Mouse (Mus musculus): Measurements from ENCODE around the gene Mrpl44. TPM values are rescaled to one million over a fixed set of nuclear protein-coding genes. Genes with fewer than 3 reads are reported as not detected.

Mrpl44 gene
- polyA plus RNA-seq, 2 experiments from 2014 or later, result 53.9 to 63.6 TPM

DNA sequence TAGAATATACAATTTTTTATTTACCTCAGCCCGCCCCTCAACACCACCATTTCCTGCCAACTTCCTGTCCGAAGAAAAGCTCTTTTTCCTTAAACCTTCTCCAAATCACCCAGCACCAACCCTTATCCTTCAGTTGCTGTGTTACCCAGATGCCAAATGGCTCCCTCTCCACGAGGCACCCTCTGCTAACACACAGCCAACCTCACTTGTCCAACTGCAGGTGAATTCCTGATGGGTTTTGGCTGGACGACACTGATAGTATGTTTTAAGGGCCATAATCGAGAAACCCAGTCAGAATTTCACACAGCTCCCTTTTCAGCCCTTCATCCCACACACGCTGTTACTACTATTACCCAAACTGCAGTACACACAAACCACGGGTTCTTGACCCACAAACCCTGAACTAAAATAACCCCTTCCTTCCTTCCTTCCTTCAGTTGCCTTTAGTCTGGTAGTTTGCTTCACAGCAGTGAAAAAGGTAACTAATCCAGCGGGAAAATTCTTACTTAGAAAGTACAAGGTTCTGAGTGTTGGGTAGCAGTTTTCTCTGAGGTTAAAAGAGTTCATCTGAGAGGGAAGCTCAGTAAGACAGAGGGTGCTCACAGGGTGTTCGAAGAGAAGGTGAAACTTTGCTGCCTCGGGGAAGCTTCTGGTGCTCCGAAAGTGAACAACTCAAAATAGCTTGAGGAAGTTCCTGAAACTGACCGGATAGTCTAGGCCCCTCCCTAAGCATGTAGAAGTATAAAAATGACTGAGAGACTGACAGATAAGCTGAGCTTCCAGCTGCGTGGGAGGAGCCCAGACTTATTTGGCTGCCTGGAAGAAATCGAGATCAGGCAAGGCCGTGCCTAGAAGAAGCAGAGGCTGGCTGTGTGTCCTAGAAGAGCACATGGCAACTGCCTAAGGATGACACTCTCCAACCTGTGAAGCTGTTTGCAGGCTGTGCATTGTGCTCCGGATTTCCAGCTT lies 13.3 kb upstream of the Mrpl44 start:
- ATAC-seq, result no peak

- no peak for ATAC-seq
Measured at GRCm38 (mm10) chr1:79764031-79764430, 11.8 kb upstream of the Mrpl44 start.

GRCm38 (mm10) chr1:79764483-79764882 lies 11.3 kb upstream of the Mrpl44 start:
- ATAC-seq, result no peak

DNA sequence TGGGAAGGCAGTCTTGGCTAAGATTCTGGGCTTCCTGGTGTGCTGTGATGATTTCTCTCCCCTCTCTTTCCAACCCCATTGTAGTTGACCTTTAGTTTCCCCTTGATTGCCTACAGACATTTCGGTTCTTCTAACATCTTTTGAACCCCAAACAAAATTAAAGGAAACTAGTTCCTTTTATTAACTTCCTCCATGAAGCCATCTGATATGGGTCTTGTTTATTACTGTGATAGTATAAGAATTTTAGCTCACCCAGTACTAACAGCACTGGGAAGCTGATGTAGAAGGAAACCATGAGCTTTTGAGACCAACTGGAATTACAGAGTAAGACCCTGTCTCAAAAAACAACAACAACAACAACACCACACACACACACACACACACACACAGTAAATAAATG lies 7.6 kb upstream of the Mrpl44 start:
- no peak for ATAC-seq

DNA sequence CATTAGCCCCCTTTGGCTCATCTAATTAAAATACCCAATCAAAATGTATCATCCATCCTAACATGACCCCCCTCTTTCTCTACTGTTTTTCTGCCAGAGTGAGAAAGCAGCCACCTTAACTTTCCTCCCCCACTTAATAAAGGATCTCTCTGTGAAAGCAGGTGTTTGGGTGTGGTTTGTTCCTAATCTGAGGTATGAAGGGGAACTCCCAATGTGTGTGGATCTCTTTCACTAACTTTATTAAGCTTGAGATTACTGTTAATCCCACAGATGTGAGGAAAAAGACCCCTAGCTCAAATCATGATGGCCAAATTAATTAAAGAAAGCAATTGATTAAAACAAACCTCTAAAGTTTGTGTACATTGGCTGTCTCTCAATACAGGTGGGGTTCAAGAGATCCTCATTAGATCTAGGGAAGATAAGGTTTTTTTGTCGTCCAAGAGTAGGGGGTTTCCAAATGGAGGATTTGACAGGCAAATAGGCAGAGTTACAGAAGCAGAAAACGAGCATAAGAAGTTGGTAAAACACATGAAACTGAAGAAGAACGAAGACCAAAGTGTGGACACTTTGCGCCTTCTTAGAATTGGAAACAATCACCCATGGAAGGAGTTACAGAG lies 1.5 kb upstream of the Mrpl44 start:
- ATAC-seq, result no peak

GRCm38 (mm10) chr1:79778011-79778410 lies 2.2 kb downstream of the Mrpl44 start:
- no peak for ATAC-seq

GRCm38 (mm10) chr1:79782433-79782832 lies 6.6 kb downstream of the Mrpl44 start:
- ATAC-seq, result peak; percentile 61

DNA sequence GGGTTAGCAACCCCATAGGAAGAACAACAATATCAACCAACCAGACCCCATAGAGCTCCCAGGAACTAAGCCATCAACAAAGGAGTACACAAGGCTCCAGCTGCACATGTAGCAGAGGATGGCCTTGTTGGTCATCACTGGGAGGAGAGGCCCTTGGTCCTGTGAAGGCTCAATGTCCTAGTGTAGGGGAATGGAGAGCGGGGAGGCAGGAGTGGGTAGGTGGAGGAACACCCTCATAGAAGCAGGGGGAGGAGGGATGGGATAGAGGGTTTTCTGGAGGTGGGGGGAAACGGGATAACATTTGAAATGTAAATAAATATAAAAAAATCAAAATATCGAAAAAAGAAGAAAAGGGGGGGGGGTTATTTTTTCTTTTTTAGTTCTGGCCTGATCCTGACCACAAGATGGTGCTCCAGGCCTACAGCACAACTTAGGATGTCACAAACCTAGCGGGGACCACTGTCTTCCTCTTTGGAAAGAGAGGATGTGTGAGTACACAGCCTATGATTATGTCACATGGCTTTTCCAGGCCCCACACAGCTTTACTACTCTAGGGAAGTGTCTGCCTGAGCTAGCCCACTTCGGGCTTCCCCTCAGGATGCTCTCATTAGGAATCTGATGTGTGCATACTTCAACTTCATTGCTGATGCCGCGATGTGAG lies 10.6 kb downstream of the Mrpl44 start:
- ATAC-seq, result no peak

DNA sequence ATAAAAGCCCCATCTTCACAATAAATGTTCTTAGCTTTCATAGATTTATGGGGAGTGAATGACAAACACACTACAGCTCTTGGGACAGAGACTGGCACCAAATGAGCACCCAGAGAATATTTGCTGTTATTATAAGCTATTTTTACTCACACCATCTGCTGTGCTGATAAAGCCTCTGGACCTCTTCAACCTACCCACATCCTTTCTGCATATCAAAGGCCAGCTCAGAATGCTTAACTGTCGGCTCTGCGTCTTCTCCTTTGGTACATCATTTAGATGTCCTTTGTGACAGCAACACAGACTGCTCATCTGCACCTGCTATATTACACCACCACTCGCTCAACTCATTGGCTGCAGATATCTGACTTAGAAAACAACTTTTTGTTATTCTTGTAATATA lies 21.3 kb downstream of the Mrpl44 start:
- ATAC-seq, result no peak

GRCm38 (mm10) chr1:79802858-79803427 lies 27.1 kb downstream of the Mrpl44 start:
- no peak for ATAC-seq

- ATAC-seq, result no peak
Measured at GRCm38 (mm10) chr1:79803614-79804013, 27.8 kb downstream of the Mrpl44 start.

- no peak for ATAC-seq
Measured at GRCm38 (mm10) chr1:79806865-79807264, 31.0 kb downstream of the Mrpl44 start.

- no peak for ATAC-seq
Measured at GRCm38 (mm10) chr1:79809447-79809846, 33.6 kb downstream of the Mrpl44 start.

GRCm38 (mm10) chr1:79815446-79815845 lies 39.6 kb downstream of the Mrpl44 start:
- ATAC-seq, result no peak

DNA sequence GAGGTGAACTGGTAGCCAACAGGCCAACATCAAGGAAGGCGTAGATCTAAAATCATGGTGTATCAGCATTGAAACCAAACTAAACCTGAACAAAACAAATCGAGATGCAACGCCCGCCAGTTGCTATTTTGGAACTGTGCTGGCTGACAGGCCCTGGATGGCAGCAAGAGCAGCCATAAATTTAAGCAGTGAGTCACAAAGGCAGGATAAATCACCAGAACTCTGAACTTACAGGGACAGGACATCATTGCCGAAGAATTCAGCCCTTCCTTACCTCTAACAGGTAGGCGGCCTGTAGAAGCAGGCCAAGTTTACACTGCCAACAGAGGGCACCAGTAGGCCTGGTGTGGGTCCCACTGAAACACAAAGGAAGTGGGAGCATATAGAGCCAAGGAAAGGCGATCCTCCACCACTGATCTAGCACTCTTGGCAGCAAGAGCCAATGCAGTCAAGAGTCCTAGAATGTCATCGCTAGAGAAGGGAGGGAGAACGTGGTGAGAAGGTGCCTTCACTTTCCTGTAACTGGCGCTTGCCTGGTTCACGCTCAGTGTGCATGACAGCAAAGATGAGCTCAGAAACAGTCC lies 43.6 kb downstream of the Mrpl44 start:
- ATAC-seq, result no peak

DNA sequence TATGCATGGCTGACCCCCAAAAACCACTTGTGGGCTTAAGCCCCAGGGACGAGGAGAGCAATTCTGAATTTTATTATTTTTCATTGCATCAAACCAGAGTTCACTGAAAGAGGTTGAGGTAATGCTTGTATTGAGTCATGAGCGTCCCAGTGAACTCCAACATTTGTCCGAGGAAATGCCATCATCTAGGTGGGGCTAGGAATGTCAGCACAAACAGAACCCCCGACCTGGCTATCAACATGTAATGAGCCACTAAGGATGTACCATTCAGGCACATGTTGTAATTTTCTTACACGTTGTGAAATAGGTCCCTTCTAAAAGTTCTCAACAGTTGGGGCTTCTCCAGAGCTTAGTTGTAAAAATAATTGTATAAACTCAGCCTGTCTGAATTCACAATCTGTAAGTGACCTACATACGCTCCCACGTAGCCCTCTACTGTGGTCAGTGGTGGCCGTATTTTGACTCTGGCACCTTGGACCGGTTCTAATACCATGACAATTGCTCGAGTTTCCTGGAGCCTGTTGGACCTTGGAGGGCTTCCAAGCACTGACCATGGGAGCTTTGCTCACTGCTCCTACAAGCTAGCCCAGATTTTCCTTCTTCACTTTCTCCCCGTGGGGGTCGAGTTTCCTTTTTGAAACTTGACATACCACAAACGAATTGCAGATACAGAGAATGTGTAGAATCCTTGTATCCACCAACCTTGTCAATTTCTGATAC lies 47.1 kb downstream of the Mrpl44 start:
- ATAC-seq, result no peak

GRCm38 (mm10) chr1:79823951-79824633 lies 48.3 kb downstream of the Mrpl44 start:
- ATAC-seq, result no peak

All from CD4-positive, CD25-positive, alpha-beta regulatory T cell, adult 4 months (primary cell).